Mouse (Mus musculus) embryonic facial prominence, embryonic 13.5 days (tissue): ENCODE data around the gene Vsx2. TPM values are rescaled to one million over a fixed set of nuclear protein-coding genes. Genes with fewer than 3 reads are reported as not detected.
"Not testable (repeated sequence)": the region's sequence is repeated elsewhere in the genome, so short reads cannot be mapped to it uniquely, and the experiment has no call there.

ENCODE experiments used
- ATAC-seq: fragments of 200-750 bp; cut with Nextera tagmentation; 2 replicates; pipeline ENCODE4 v1.8.0; 2017; ENCODE audit warnings: low read depth; ENCODE audit not compliant: insufficient number of reproducible peaks, insufficient read depth, low FRiP score, low TSS enrichment
- H3K27ac ChIP-seq: fragments of 300-500 bp; sonication (generic); 2 replicates; pipeline ENCODE4 v1.5.1; 2015; ENCODE audit warnings: moderate library complexity, mild to moderate bottlenecking, inconsistent platforms
- H3K27me3 ChIP-seq: fragments of 300-500 bp; sonication (generic); 2 replicates; pipeline ENCODE4 v1.6.1; 2015; ENCODE audit warnings: mild to moderate bottlenecking, inconsistent platforms
- H3K36me3 ChIP-seq: fragments of 300-500 bp; sonication (generic); 2 replicates; pipeline ENCODE4 v1.6.1; 2015; ENCODE audit warnings: mild to moderate bottlenecking, inconsistent platforms
- H3K4me1 ChIP-seq: fragments of 300-500 bp; sonication (generic); 2 replicates; pipeline ENCODE4 v1.6.1; 2015; ENCODE audit warnings: inconsistent platforms
- H3K4me2 ChIP-seq: fragments of 300-500 bp; sonication (generic); 2 replicates; pipeline ENCODE4 v1.6.1; 2015; ENCODE audit warnings: moderate library complexity, mild to moderate bottlenecking, inconsistent platforms
- H3K4me3 ChIP-seq: fragments of 300-500 bp; sonication (generic); 2 replicates; pipeline ENCODE4 v1.5.1; 2015; ENCODE audit warnings: mild to moderate bottlenecking, inconsistent platforms
- H3K9ac ChIP-seq: fragments of 300-500 bp; sonication (generic); 2 replicates; pipeline ENCODE4 v1.6.1; 2015; ENCODE audit warnings: mild to moderate bottlenecking, inconsistent platforms
- H3K9me3 ChIP-seq: fragments of 300-500 bp; sonication (generic); 2 replicates; pipeline ENCODE4 v1.6.1; 2016; ENCODE audit warnings: inconsistent platforms
- WGBS: fragments of 180-500 bp; shearing (Covaris S2); methylation state at CpG from one replicate; pipeline ENCODE4 v1.1.7; 2015; ENCODE audit warnings: mixed read lengths; 5-methylcytosine and 5-hydroxymethylcytosine counted together
- polyA plus RNA-seq: library from polyadenylated mRNA; unstranded; fragments of >200 nt; fragmentation: Nextera tagmentation; extraction: Ambion mirVana; gene quantifications from 2 replicates; pipeline ENCODE4 v1.2.1, GENCODE M21; 2015

Gene Vsx2
- 0.10 and 0.20 TPM in 2 replicates for polyA plus RNA-seq

GRCm38 (mm10) chr12:84569336-84569970, at the start of gene Vsx2:
Gene Vsx2, plus strand, starts transcription at chr12:84569762.
- peaks cover 31% of the 10 kb centered on the region for H3K4me1 ChIP-seq
- H3K27ac ChIP-seq: no peak within 1 kb of the TSS
- peak within 1 kb of the TSS; percentile 39 for H3K4me2 ChIP-seq
- ATAC-seq: peak; percentile 15; the same call in 1 of the 2 replicates
- H3K9ac ChIP-seq: no peak within 1 kb of the TSS
- H3K27me3 ChIP-seq: peaks cover 80% of the 10 kb centered on the region
- WGBS: 1% methylated on average over 25 of the region's 25 CpGs
- no peaks in the 10 kb centered on the region for H3K9me3 ChIP-seq
- H3K4me3 ChIP-seq: peak within 1 kb of the TSS; percentile 29
- H3K36me3 ChIP-seq: no peaks in the 10 kb centered on the region

GRCm38 (mm10) chr12:84523728-84524127, 45.8 kb upstream of the Vsx2 start:
- no peaks in the 10 kb centered on the region for H3K27me3 ChIP-seq
- WGBS: 20% methylated on average over 3 of the region's 3 CpGs
- H3K9me3 ChIP-seq: no peaks in the 10 kb centered on the region
- no peak overlapping the region for H3K4me2 ChIP-seq
- ATAC-seq: no peak
- H3K27ac ChIP-seq: peak overlapping the region; percentile 80
- peaks cover 21% of the 10 kb centered on the region for H3K4me1 ChIP-seq
- H3K9ac ChIP-seq: no peak overlapping the region
- 0 out of 2 replicates have a peak, but pooled peaks cover 3% of the 10 kb centered on the region for H3K36me3 ChIP-seq
- H3K4me3 ChIP-seq: no peak overlapping the region

GRCm38 (mm10) chr12:84524147-84525050, 45.2 kb upstream of the Vsx2 start:
- Histone ChIP-seq H3K36me3 (0 out of 2 replicates have a peak, but pooled peaks cover 3% of the 10 kb centered on the region), H3K9ac (peak overlapping the region; percentile 16; the same call in 1 of the 2 replicates), H3K27me3 (no peaks in the 10 kb centered on the region), H3K9me3 (no peaks in the 10 kb centered on the region), H3K4me1 (peaks cover 21% of the 10 kb centered on the region), H3K4me3 (no peak overlapping the region), H3K4me2 (peak overlapping the region; percentile 19), H3K27ac (peak overlapping the region; percentile 80)
- WGBS: 29% methylated on average over 11 of the region's 11 CpGs
- no peak for ATAC-seq

GRCm38 (mm10) chr12:84525422-84525821, 44.1 kb upstream of the Vsx2 start:
- Histone ChIP-seq H3K36me3 (peaks cover 6% of the 10 kb centered on the region; the same call in 1 of the 2 replicates), H3K4me2 (no peak overlapping the region), H3K9ac (no peak overlapping the region), H3K4me3 (no peak overlapping the region), H3K27me3 (no peaks in the 10 kb centered on the region), H3K4me1 (peaks cover 21% of the 10 kb centered on the region), H3K9me3 (no peaks in the 10 kb centered on the region), H3K27ac (0 out of 2 replicates have a peak overlapping the region, but pooled peaks have one; percentile 80)
- WGBS: 83% methylated on average over 12 of the region's 12 CpGs
- no peak for ATAC-seq

- 84% methylated on average over 5 of the region's 5 CpGs for WGBS
- H3K4me2 ChIP-seq: no peak overlapping the region
- no peak overlapping the region for H3K27ac ChIP-seq
- ATAC-seq: no peak
- no peaks in the 10 kb centered on the region for H3K9me3 ChIP-seq
- H3K4me1 ChIP-seq: peaks cover 16% of the 10 kb centered on the region
- H3K36me3 ChIP-seq: peaks cover 11% of the 10 kb centered on the region
- H3K4me3 ChIP-seq: no peak overlapping the region
- no peaks in the 10 kb centered on the region for H3K27me3 ChIP-seq
- no peak overlapping the region for H3K9ac ChIP-seq
Observed at GRCm38 (mm10) chr12:84530426-84530825, 39.1 kb upstream of the Vsx2 start.

- Histone ChIP-seq H3K4me2 (no peak overlapping the region), H3K36me3 (peaks cover 8% of the 10 kb centered on the region), H3K4me3 (no peak overlapping the region), H3K27ac (peak overlapping the region; percentile 77), H3K4me1 (peaks cover 13% of the 10 kb centered on the region), H3K9ac (peak overlapping the region; percentile 2; the same call in 1 of the 2 replicates), H3K27me3 (no peaks in the 10 kb centered on the region), H3K9me3 (no peaks in the 10 kb centered on the region)
- 28% methylated on average over 13 of the region's 13 CpGs for WGBS
- no peak for ATAC-seq
Observed at GRCm38 (mm10) chr12:84531906-84532829, 37.4 kb upstream of the Vsx2 start.

- Histone ChIP-seq H3K4me2 (no peak overlapping the region), H3K27me3 (no peaks in the 10 kb centered on the region), H3K27ac (peak overlapping the region; percentile 77), H3K4me3 (no peak overlapping the region), H3K9ac (peak overlapping the region; percentile 2; the same call in 1 of the 2 replicates), H3K9me3 (no peaks in the 10 kb centered on the region), H3K4me1 (peaks cover 13% of the 10 kb centered on the region), H3K36me3 (peaks cover 8% of the 10 kb centered on the region)
- 0 out of 2 replicates have a peak, but pooled peaks have one; percentile 37 for ATAC-seq
- WGBS: 40% methylated on average over 8 of the region's 8 CpGs
Observed at GRCm38 (mm10) chr12:84532830-84533199, 36.7 kb upstream of the Vsx2 start.

GRCm38 (mm10) chr12:84533706-84534486, 35.7 kb upstream of the Vsx2 start:
- H3K27me3 ChIP-seq: no peaks in the 10 kb centered on the region
- no peak overlapping the region for H3K27ac ChIP-seq
- no peak overlapping the region for H3K9ac ChIP-seq
- peaks cover 8% of the 10 kb centered on the region for H3K36me3 ChIP-seq
- H3K9me3 ChIP-seq: no peaks in the 10 kb centered on the region
- H3K4me2 ChIP-seq: no peak overlapping the region
- 61% methylated on average over 7 of the region's 7 CpGs for WGBS
- H3K4me3 ChIP-seq: no peak overlapping the region
- no peak for ATAC-seq
- H3K4me1 ChIP-seq: peaks cover 13% of the 10 kb centered on the region

GRCm38 (mm10) chr12:84539537-84539936, 30.0 kb upstream of the Vsx2 start:
- not testable (repeated sequence) for H3K9ac ChIP-seq, H3K4me3 ChIP-seq, H3K9me3 ChIP-seq, H3K36me3 ChIP-seq, ATAC-seq, H3K27me3 ChIP-seq, H3K4me2 ChIP-seq, H3K27ac ChIP-seq, H3K4me1 ChIP-seq
- WGBS: 93% methylated on average over 3 of the region's 3 CpGs

- Histone ChIP-seq H3K4me3 (no peak overlapping the region), H3K9me3 (no peaks in the 10 kb centered on the region), H3K9ac (no peak overlapping the region), H3K36me3 (no peaks in the 10 kb centered on the region), H3K4me1 (0 out of 2 replicates have a peak, but pooled peaks cover 3% of the 10 kb centered on the region), H3K4me2 (no peak overlapping the region), H3K27me3 (no peaks in the 10 kb centered on the region), H3K27ac (no peak overlapping the region)
- ATAC-seq: no peak
- WGBS: 68% methylated on average over 11 of the region's 11 CpGs
Observed at GRCm38 (mm10) chr12:84541391-84541958, 28.1 kb upstream of the Vsx2 start.
